Mouse (Mus musculus): ENCODE data around the gene N4bp1. TPM values are rescaled to one million over a fixed set of nuclear protein-coding genes. Genes with fewer than 3 reads are reported as not detected.

N4bp1 gene
- total and polyA plus RNA-seq, 2 experiments from 2014 or later: 3.8 to 7.6 TPM

DNA sequence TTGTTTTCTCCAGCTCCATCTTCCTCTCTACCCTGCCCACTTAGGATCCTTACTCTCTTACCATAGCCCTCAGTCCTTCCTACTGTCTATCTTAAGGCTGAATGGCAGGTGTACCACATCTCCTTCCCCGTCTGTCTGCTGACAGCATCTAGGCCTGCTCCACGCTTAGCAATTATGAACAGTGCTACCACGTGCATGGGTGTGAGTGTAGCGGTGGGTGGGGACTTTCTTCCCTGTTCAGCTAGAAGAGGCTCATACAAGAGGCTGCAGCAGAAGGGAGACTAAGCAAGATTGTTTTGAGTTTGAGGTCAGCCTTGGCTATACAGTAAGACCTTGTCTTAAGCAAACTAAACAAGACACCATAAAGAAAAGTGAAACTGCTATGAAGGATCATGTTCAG is 20.3 kb downstream of the N4bp1 start:
- ATAC-seq (ENCODE audit: insufficient read depth, low read depth): no peak
- no peak overlapping the region for H3K4me2 ChIP-seq (ENCODE audit: low read depth, low read length)
- TF ChIP-seq CTCF (IDR thresholded peaks at IDR 0.05; ENCODE audit: low read depth) (no peak), EP300 (IDR thresholded peaks at IDR 0.05; ENCODE audit: low read depth) (no peak)
- H3K9me3 ChIP-seq (replicated peaks; ENCODE audit: control insufficient read depth, low read length): no peaks in the 10 kb centered on the region
- no peaks in the 10 kb centered on the region for H3K27me3 ChIP-seq (ENCODE audit: control insufficient read depth, insufficient read depth, low read length)
- no peak for DNase-seq (ENCODE audit: low spot score)
- peaks cover 26% of the 10 kb centered on the region for H3K4me1 ChIP-seq (ENCODE audit: control insufficient read depth, insufficient read depth)
- WGBS: 42% methylated on average over 4 of the region's 4 CpGs
- H3K27ac ChIP-seq (ENCODE audit: low read depth): no peak overlapping the region
- peaks cover 18% of the 10 kb centered on the region for H3K36me3 ChIP-seq (replicated peaks; ENCODE audit: control insufficient read depth, insufficient read depth, low read length)
- H3K9ac ChIP-seq (replicated peaks; ENCODE audit: low read depth, low read length): no peak overlapping the region
- no peak overlapping the region for H3K4me3 ChIP-seq (ENCODE audit: low read depth, low read length)

DNA sequence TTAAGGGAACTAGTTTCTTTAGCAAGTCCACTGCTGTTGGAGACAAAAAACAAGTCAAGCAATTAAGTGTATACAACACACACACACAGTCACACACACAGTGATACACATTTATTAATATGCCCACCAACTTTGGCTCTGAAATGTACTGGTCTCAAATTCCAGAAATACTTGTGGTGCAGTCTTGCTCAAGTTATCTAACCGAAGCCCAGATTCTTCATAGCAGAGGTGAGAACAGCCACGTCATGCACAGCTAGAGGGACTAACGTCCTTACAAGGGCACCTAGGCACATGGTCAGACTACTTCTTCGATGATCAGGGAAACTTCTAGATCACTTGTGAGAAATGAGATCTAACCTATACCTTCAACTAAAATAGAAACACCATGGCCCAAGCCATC is 22.2 kb downstream of the N4bp1 start:
- H3K9me3 ChIP-seq (replicated peaks; ENCODE audit: control insufficient read depth, low read length): no peaks in the 10 kb centered on the region
- H3K4me3 ChIP-seq (ENCODE audit: low read depth, low read length): no peak overlapping the region
- peaks cover 25% of the 10 kb centered on the region for H3K4me1 ChIP-seq (ENCODE audit: control insufficient read depth, insufficient read depth)
- H3K27me3 ChIP-seq (ENCODE audit: control insufficient read depth, insufficient read depth, low read length): no peaks in the 10 kb centered on the region
- H3K4me2 ChIP-seq (ENCODE audit: low read depth, low read length): no peak overlapping the region
- DNase-seq (ENCODE audit: low spot score) (no peak), ATAC-seq (ENCODE audit: insufficient read depth, low read depth) (peak; percentile 77; the same call in 1 of the 2 replicates)
- H3K9ac ChIP-seq (replicated peaks; ENCODE audit: low read depth, low read length): no peak overlapping the region
- TF ChIP-seq EP300 (IDR thresholded peaks at IDR 0.05; ENCODE audit: low read depth) (no peak), CTCF (IDR thresholded peaks at IDR 0.05; ENCODE audit: low read depth) (no peak)
- peaks cover 29% of the 10 kb centered on the region for H3K36me3 ChIP-seq (replicated peaks; ENCODE audit: control insufficient read depth, insufficient read depth, low read length)
- H3K27ac ChIP-seq (ENCODE audit: low read depth): peak overlapping the region; percentile 62
- 26% methylated on average over 4 of the region's 4 CpGs for WGBS

GRCm38 (mm10) chr8:86862155-86862816 is 22.8 kb downstream of the N4bp1 start:
- Histone ChIP-seq H3K36me3 (replicated peaks; ENCODE audit: control insufficient read depth, insufficient read depth, low read length) (peaks cover 29% of the 10 kb centered on the region), H3K27me3 (ENCODE audit: control insufficient read depth, insufficient read depth, low read length) (no peaks in the 10 kb centered on the region), H3K4me2 (ENCODE audit: low read depth, low read length) (no peak overlapping the region), H3K4me3 (ENCODE audit: low read depth, low read length) (no peak overlapping the region), H3K4me1 (ENCODE audit: control insufficient read depth, insufficient read depth) (peaks cover 29% of the 10 kb centered on the region), H3K9me3 (replicated peaks; ENCODE audit: control insufficient read depth, low read length) (no peaks in the 10 kb centered on the region), H3K9ac (replicated peaks; ENCODE audit: low read depth, low read length) (no peak overlapping the region), H3K27ac (ENCODE audit: low read depth) (peak overlapping the region; percentile 62)
- TF ChIP-seq EP300 (IDR thresholded peaks at IDR 0.05; ENCODE audit: low read depth) (no peak), CTCF (IDR thresholded peaks at IDR 0.05; ENCODE audit: low read depth) (no peak)
- ATAC-seq (ENCODE audit: insufficient read depth, low read depth) (no peak), DNase-seq (ENCODE audit: low spot score) (no peak)
- WGBS: 73% methylated on average over 3 of the region's 3 CpGs

DNA sequence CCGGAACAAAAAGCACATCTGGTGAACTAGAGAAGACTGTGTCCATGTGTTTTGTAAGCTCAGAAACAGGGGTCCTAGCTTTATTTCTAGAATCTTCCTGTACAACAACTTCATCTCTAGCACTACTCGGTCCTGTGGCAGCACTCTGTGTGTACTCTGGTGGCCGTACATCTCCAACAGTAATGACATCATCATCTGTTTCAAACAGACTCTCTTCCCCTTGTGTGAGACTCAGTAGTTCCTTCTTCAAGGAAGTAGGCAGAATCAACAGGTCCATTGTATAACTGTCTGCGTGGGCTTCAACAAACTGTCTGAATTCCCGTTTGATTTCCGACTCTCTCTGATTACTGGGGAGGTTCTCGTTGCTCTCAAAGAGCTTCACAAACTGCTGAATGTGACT is 23.5 kb downstream of the N4bp1 start:
- no peaks in the 10 kb centered on the region for H3K27me3 ChIP-seq (ENCODE audit: control insufficient read depth, insufficient read depth, low read length)
- no peak overlapping the region for H3K4me3 ChIP-seq (ENCODE audit: low read depth, low read length)
- DNase-seq (ENCODE audit: low spot score) (no peak), ATAC-seq (ENCODE audit: insufficient read depth, low read depth) (0 out of 2 replicates have a peak, but pooled peaks have one; percentile 27)
- H3K27ac ChIP-seq (ENCODE audit: low read depth): peak overlapping the region; percentile 62; the same call in 1 of the 2 replicates
- no peak overlapping the region for H3K4me2 ChIP-seq (ENCODE audit: low read depth, low read length)
- H3K4me1 ChIP-seq (ENCODE audit: control insufficient read depth, insufficient read depth): peaks cover 29% of the 10 kb centered on the region
- TF ChIP-seq EP300 (IDR thresholded peaks at IDR 0.05; ENCODE audit: low read depth) (no peak), CTCF (IDR thresholded peaks at IDR 0.05; ENCODE audit: low read depth) (no peak)
- H3K9me3 ChIP-seq (replicated peaks; ENCODE audit: control insufficient read depth, low read length): no peaks in the 10 kb centered on the region
- no peak overlapping the region for H3K9ac ChIP-seq (replicated peaks; ENCODE audit: low read depth, low read length)
- H3K36me3 ChIP-seq (replicated peaks; ENCODE audit: control insufficient read depth, insufficient read depth, low read length): peaks cover 29% of the 10 kb centered on the region
- WGBS: 61% methylated on average over 7 of the region's 7 CpGs

DNA sequence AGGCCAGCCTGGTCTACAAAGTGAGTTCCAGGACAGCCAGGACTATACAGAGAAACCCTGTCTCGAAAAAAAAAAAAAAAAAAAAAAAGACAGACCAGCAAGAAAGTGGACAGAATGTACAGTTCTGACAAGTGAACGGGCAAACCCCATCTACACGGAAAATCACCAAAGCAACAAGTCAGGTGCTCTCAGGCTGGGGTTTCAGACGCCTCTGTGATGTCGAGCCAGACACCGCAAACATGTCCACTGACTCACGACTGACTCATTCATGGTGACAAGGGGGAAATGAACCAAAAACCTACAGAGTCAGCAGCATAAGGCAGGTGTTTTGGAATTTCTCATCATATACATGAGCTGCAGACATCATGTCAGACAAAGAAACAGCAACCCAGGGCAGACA is 28.8 kb downstream of the N4bp1 start:
- ATAC-seq (ENCODE audit: insufficient read depth, low read depth) (no peak), DNase-seq (ENCODE audit: low spot score) (no peak)
- Histone ChIP-seq H3K36me3 (replicated peaks; ENCODE audit: control insufficient read depth, insufficient read depth, low read length) (peaks cover 42% of the 10 kb centered on the region), H3K27ac (ENCODE audit: low read depth) (no peak overlapping the region), H3K27me3 (ENCODE audit: control insufficient read depth, insufficient read depth, low read length) (no peaks in the 10 kb centered on the region), H3K4me2 (ENCODE audit: low read depth, low read length) (no peak overlapping the region), H3K9ac (replicated peaks; ENCODE audit: low read depth, low read length) (no peak overlapping the region), H3K4me1 (ENCODE audit: control insufficient read depth, insufficient read depth) (peaks cover 13% of the 10 kb centered on the region; the same call in 1 of the 2 replicates), H3K9me3 (replicated peaks; ENCODE audit: control insufficient read depth, low read length) (no peaks in the 10 kb centered on the region), H3K4me3 (ENCODE audit: low read depth, low read length) (no peak overlapping the region)
- TF ChIP-seq CTCF (IDR thresholded peaks at IDR 0.05; ENCODE audit: low read depth): no peak
- WGBS: 75% methylated on average over 6 of the region's 7 CpGs

DNA sequence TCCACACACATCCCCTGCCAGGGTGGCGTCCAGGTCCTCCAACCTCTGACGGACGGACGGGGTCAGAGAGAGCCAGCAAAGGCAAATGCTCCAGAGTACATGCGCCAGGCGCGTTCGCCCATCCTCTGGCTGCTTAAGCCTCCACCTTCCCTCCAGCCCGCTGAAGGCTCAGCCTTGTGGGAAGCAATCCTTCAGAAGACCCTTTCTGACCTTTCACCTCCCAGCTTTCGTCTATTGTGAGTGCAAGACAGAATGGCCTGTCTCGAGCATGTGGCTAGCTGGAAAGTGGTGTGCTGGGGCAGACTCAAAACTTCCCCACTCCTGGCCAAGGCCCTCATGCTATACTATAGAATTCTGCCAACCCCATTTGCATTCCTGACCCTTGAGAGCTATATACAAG is 30.4 kb downstream of the N4bp1 start:
- WGBS: 81% methylated on average over 11 of the region's 11 CpGs
- TF ChIP-seq CTCF (IDR thresholded peaks at IDR 0.05; ENCODE audit: low read depth): no peak
- no peak for TF ChIP-seq EP300 (IDR thresholded peaks at IDR 0.05; ENCODE audit: low read depth)
- no peak overlapping the region for H3K9ac ChIP-seq (replicated peaks; ENCODE audit: low read depth, low read length)
- H3K4me3 ChIP-seq (ENCODE audit: low read depth, low read length): no peak overlapping the region
- DNase-seq (ENCODE audit: low spot score) (no peak), ATAC-seq (ENCODE audit: insufficient read depth, low read depth) (no peak)
- H3K4me2 ChIP-seq (ENCODE audit: low read depth, low read length): no peak overlapping the region
- H3K9me3 ChIP-seq (replicated peaks; ENCODE audit: control insufficient read depth, low read length): no peaks in the 10 kb centered on the region
- H3K27me3 ChIP-seq (ENCODE audit: control insufficient read depth, insufficient read depth, low read length): no peaks in the 10 kb centered on the region
- peaks cover 34% of the 10 kb centered on the region for H3K36me3 ChIP-seq (replicated peaks; ENCODE audit: control insufficient read depth, insufficient read depth, low read length)
- H3K27ac ChIP-seq (ENCODE audit: low read depth): no peak overlapping the region
- peaks cover 10% of the 10 kb centered on the region; the same call in 1 of the 2 replicates for H3K4me1 ChIP-seq (ENCODE audit: control insufficient read depth, insufficient read depth)

Data from heart, postnatal 0 days (tissue).